Comparison of ENCODE assay signal across 38 mouse cellular contexts in the genomic region with DNA sequence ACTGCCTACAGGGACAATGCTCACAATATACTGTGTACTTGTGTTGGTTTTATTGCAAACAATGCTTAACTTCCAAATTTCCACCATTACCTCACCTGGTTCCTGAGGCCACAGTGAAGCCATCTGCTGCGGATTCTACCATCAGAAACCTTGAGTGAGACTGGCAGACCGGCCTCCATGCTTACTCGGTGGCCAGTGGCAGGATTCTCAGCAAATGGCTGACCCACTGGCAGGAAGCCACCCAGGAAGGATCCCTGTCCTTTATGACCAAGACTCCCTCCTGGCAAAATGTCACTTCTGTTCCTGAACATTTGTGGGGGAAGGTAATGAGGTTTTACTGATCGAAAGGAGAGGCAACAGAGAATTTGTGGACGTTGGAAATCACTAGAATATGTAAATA. TPM values are rescaled to one million over a fixed set of nuclear protein-coding genes. Genes with fewer than 3 reads are reported as not detected.
DNase-seq lines count a peak whose midpoint lies in the region; ATAC-seq lines count a peak whose summit lies in the region.
"Had no signal": no experiment of that assay in that cellular context is flagged by ENCODE, and none has a peak within 500 bp of the region (broad histone marks: within the 10 kb centered on the region; RNA-seq: fewer than 3 reads in every experiment).

No protein-coding gene starts in this region.

- 84% methylated on average over 5 of the region's 5 CpGs for WGBS in heart, embryonic 11.5 days (ENCODE audit: insufficient replicate concordance)

- no peak overlapping the region for H3K27ac ChIP-seq in heart, embryonic 11.5 days (ENCODE audit: low read depth, low read length)
- H3K27ac ChIP-seq: gastrocnemius, adult 2 months; hindbrain, postnatal 0 days; intestine, embryonic 15.5 days; kidney, postnatal 0 days; limb, embryonic 13.5 days; macrophage; midbrain, embryonic 10.5 days; midbrain, embryonic 15.5 days; neural tube, embryonic 15.5 days; stomach, embryonic 15.5 days had no signal

- H3K4me1 ChIP-seq in heart, embryonic 11.5 days (ENCODE audit: control insufficient read depth, insufficient read depth, low read length): peaks cover 15% of the 10 kb centered on the region

- H3K4me3 ChIP-seq in heart, embryonic 11.5 days (ENCODE audit: low read depth, low read length): no peak overlapping the region
- H3K4me3 ChIP-seq: erythroblast, embryonic 14.5 days; gastrocnemius, adult 2 months; intestine, embryonic 15.5 days; limb, embryonic 13.5 days; midbrain, embryonic 10.5 days; midbrain, embryonic 15.5 days; neural tube, embryonic 15.5 days; stomach, embryonic 15.5 days had no signal

- H3K9me3 ChIP-seq in heart, embryonic 11.5 days (replicated peaks; ENCODE audit: control insufficient read depth, low read length): no peaks in the 10 kb centered on the region
- H3K9me3 ChIP-seq: G1E; intestine, embryonic 15.5 days; limb, embryonic 13.5 days; midbrain, embryonic 10.5 days; midbrain, embryonic 15.5 days; neural tube, embryonic 15.5 days; stomach, embryonic 15.5 days had no signal

- H3K36me3 ChIP-seq in heart, embryonic 11.5 days (ENCODE audit: control insufficient read depth, insufficient read depth, low read length): no peaks in the 10 kb centered on the region
- H3K36me3 ChIP-seq: G1E; intestine, embryonic 15.5 days; limb, embryonic 13.5 days; midbrain, embryonic 10.5 days; midbrain, embryonic 15.5 days; neural tube, embryonic 15.5 days; stomach, embryonic 15.5 days had no signal

- ATAC-seq in heart, embryonic 11.5 days (replicated peaks; ENCODE audit: insufficient number of reproducible peaks, low FRiP score, low TSS enrichment): no peak
- ATAC-seq: forebrain, embryonic 16.5 days; hindbrain, postnatal 0 days; intestine, embryonic 15.5 days; midbrain, embryonic 15.5 days had no signal

- intact Hi-C loops in heart, postnatal 36 days (cut with DNase I): no loop called here

- no peaks in the 10 kb centered on the region for H3K27me3 ChIP-seq in heart, embryonic 11.5 days (ENCODE audit: control insufficient read depth, insufficient read depth, low read length)
- H3K27me3 ChIP-seq: intestine, embryonic 15.5 days; limb, embryonic 13.5 days; midbrain, embryonic 15.5 days; neural tube, embryonic 15.5 days; stomach, embryonic 15.5 days had no signal

- peak; percentile 82 for DNase-seq in heart, adult 11 months
- no peak for DNase-seq in heart, postnatal 36 days
- peak; percentile 70 for DNase-seq in cerebellum, adult 11 months
- DNase-seq in cerebellum, adult 9-10 months: peak; percentile 87
- DNase-seq in cerebellum, postnatal 36 days: peak; percentile 75 to 78
- no peak for DNase-seq in right cerebral cortex, postnatal 10 days (ENCODE audit: low spot score in 2 of 2)
- DNase-seq: adrenal gland, adult 8-10 months; gastrocnemius, adult 2 months; heart, postnatal 14 days; kidney, adult 8-10 months; kidney, postnatal 4 days; lung, postnatal 10 days; retina, postnatal 1 day; right cerebral cortex, postnatal 25 days; thymus, postnatal 14 days had no signal

- H3K4me2 ChIP-seq in heart, embryonic 11.5 days: no peak overlapping the region
- H3K4me2 ChIP-seq: intestine, embryonic 15.5 days; limb, embryonic 13.5 days; liver, embryonic 11.5 days; midbrain, embryonic 15.5 days; neural tube, embryonic 15.5 days; stomach, embryonic 15.5 days had no signal

- no peak overlapping the region for H3K9ac ChIP-seq in heart, embryonic 11.5 days (ENCODE audit: low read depth, low read length)
- H3K9ac ChIP-seq: intestine, embryonic 15.5 days; limb, embryonic 13.5 days; midbrain, embryonic 15.5 days; neural tube, embryonic 15.5 days; stomach, embryonic 15.5 days had no signal

RNA-seq across cellular contexts. Expression of a gene that starts 53.5 kb away (rescaled TPM):
- not detected for total RNA-seq in heart, postnatal 36 days (2021)
- not detected in 2 replicates for polyA plus RNA-seq in heart, embryonic 11.5 days (2014; fragmentation: Nextera tagmentation; extraction: Ambion mirVana)
- total RNA-seq: adrenal gland, adult 8-10 months; G1E; gastrocnemius, adult 2 months; gastrocnemius, postnatal 4 days; heart, adult 8-10 months; heart, postnatal 14 days; hindbrain, postnatal 0 days; left cerebral cortex, postnatal 25 days had no signal
- polyA plus RNA-seq: cortical plate, adult 2 months; embryonic facial prominence, embryonic 14.5 days; erythroblast, embryonic 14.5 days; forebrain, embryonic 11.5 days; forebrain, embryonic 16.5 days; G1E; heart, embryonic 14.5 days; hindbrain, embryonic 11.5 days; hindbrain, postnatal 0 days; intestine, embryonic 15.5 days; kidney, postnatal 0 days; limb, embryonic 13.5 days; liver, embryonic 11.5 days; liver, embryonic 16.5 days; macrophage; midbrain, embryonic 10.5 days; midbrain, embryonic 15.5 days; neural tube, embryonic 15.5 days; stomach, embryonic 15.5 days had no signal

Comparison
In these comparisons a context has a peak if more than half of its experiments do, and no peak if none do; other contexts are left out.
1. DNase-seq: peak in heart, adult 11 months (single experiment), cerebellum, adult 11 months (single experiment), cerebellum, adult 9-10 months (single experiment) and cerebellum, postnatal 36 days (2 of 2); none in heart, postnatal 36 days (0 of 2) and right cerebral cortex, postnatal 10 days (0 of 2).